Mouse (Mus musculus) lung, postnatal 0 days (tissue): ENCODE results near the gene Olfr78.

Experiments
- CTCF ChIP-seq: IDR thresholded peaks from 2 replicates; pipeline ENCODE4 v1.5.1; 2016; ENCODE audit warnings: antibody characterized with exemption, mild to moderate bottlenecking
- EP300 ChIP-seq: IDR thresholded peaks from 2 replicates; pipeline ENCODE4 v1.6.1; 2016; ENCODE audit warnings: antibody characterized with exemption, mild to moderate bottlenecking, control low read depth

GRCm38 (mm10) chr7:102727391-102727790, 31.9 kb downstream of the Olfr78 start, which contains the start of gene Olfr559:
- TF ChIP-seq CTCF (no peak), EP300 (no peak)
